Mouse (Mus musculus): Measurements from ENCODE around the gene Tspan9.

DNA sequence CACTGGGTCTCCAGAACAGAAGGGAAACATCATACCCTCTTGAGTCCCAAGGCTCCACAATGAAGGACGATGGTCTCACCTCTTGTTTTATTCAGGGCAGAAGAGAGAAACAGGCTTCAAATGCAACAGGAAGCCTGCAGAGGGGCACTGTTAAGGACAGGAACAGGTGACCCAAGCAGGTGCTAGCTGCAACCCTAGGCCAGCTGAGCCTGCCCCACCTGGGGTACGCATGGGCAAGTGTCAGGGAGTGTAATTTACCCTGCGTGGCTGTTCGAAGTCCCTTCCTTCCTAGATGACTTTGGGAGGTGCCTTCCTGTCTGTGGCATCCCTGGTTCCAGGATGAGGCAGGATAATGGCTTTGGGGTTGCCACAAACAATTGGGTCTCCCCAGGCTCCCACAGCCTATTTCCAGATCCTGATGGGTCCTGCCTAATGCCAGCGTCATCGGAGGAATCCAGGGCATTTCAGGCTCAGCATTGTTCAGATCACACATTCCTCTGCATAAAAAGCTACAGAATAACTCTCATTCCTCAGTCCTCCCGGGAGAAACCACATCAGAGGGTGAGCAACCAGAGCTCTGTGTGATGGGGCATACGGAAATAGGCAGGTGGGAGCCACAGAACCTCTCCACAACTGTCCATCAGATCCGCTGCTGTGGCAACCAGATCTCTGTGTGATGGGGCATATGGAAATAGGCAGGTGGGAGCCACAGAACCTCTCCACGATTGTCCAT is 90.2 kb downstream of the Tspan9 start:
- TF ChIP-seq POLR2A (IDR thresholded peaks at IDR 0.05; ENCODE audit: low read depth, low read length): no peak
- no peak for TF ChIP-seq CTCF (IDR thresholded peaks at IDR 0.05; ENCODE audit: extremely low read depth, insufficient read depth, insufficient read length, insufficient replicate concordance)
